Mouse (Mus musculus) frontal cortex, postnatal 25 days (tissue): ENCODE results near the gene Ccdc141.

Experiments used
- DNase-seq, 2 experiments: peaks; one replicate each; pipeline ENCODE4 v3.0.0; 2022; ENCODE audit warnings: low spot score in 2 of 2

Gene Ccdc141

DNA sequence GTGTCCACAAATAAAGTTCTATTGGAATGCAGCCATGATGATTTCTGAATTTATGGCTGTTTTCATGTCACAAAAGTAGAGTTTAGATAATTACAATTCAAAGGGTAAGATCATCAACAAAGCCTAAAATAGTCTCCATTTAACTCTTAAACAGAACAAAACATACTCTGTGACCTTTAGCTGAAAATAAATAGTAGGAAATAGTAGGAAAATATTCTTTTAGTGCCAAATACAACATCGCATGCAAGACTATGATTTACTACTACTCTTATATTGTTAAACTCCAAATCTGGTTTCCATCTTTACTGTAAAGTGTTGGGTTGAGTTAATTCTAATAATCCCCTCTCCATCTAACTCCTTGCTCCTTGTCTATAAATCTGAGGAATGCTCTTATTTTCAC lies 37.0 kb downstream of the Ccdc141 start:
- DNase-seq: no peak

GRCm38 (mm10) chr2:77126939-77127338 lies 43.5 kb downstream of the Ccdc141 start:
- DNase-seq: no peak

GRCm38 (mm10) chr2:77118102-77118501 lies 52.3 kb downstream of the Ccdc141 start:
- DNase-seq: no peak

GRCm38 (mm10) chr2:77114335-77114734 lies 56.1 kb downstream of the Ccdc141 start:
- DNase-seq: no peak

DNA sequence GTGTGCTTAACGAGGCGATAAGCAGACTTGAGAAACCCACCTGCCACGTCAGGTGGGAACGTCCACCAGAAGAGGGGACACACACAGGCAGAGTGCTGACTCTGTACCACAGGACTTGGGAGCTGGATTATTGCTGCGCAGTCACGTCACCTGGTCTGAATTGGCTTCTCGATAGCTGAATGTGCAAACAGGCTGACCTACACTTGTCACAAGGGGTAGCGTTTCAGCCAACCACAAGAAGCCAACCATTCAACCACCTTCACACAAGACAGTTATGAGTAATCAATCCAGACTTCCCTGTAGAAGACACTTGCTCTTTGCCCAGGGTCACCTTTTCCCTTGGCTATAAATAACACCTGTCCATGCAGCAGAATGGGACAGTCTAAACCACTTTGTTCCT lies 56.6 kb downstream of the Ccdc141 start:
- no peak for DNase-seq

- DNase-seq: no peak
These were observed 57.4 kb downstream of the Ccdc141 start for GRCm38 (mm10) chr2:77113026-77113425.

DNA sequence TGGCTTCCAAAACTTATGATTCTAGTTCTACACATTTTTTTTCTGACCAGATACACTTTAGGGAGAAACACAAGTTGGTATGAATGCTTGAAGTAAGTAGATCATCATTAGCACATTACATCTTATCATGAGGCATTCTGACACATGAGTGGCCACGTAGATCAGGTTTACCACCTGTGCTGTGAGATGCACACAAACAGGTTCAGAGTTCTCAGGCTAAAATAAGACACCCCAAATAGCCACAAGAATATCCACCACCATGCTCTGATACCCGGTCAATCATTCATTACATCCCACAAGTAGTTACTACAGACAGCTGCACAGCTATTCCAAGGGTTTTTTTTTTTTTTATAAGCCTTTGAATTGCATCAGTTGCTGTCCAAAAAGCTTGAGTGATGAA lies 59.3 kb downstream of the Ccdc141 start:
- no peak for DNase-seq

DNA sequence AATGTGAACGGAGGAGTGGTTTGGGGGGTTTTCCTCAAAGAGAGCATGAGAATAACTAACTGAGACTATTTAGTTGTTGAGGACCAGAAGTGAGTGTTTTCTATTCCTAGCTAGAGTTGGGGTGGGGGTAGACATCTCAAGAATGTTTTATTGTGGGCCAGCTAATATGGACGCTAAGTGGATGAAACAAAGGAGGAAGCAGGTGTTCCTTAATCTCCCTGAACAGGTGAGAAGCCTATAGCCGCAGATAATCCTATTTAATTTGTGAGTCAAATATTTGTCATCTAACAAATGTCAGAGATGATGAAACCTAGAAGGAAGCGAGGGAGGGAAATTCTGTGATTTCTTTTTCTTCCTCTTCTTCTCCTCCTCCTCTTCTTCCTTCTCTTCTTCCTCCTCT lies 60.1 kb downstream of the Ccdc141 start:
- DNase-seq: no peak

DNA sequence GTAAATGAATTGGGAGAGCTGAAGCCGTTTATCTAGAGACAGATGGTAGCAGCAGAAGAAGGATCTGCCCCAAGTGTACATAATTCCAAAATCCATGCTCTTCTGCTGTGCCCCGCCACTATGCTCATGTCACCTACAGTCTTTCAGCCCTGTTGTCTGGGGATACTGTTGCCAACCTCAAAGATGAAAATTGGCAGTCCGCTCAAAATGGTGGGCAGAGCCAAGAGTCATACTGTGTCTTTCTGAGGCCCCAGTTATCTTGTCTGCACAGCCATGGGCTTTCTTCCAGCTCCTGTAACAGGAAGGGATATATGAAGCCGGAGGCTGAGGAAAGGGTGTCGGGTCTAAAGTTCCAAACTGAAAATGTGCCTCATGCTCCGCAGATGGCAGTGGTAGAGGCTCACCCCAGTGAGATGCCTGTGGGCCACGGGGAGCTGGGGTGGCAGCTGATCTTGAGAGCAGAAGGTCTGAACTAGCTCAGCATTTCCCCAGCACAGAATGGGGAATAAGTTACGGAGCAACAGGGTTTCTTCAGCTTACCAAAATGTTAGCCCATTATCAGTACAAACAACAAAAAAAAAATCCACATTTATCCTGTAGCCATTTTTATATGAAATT lies 60.8 kb downstream of the Ccdc141 start:
- no peak for DNase-seq

- no peak for DNase-seq
These were observed 61.9 kb downstream of the Ccdc141 start for GRCm38 (mm10) chr2:77108562-77108961.

- DNase-seq: no peak
These were observed 64.3 kb downstream of the Ccdc141 start for GRCm38 (mm10) chr2:77106150-77106549.

- DNase-seq: no peak
These were observed 65.3 kb downstream of the Ccdc141 start for GRCm38 (mm10) chr2:77105006-77105715.

DNA sequence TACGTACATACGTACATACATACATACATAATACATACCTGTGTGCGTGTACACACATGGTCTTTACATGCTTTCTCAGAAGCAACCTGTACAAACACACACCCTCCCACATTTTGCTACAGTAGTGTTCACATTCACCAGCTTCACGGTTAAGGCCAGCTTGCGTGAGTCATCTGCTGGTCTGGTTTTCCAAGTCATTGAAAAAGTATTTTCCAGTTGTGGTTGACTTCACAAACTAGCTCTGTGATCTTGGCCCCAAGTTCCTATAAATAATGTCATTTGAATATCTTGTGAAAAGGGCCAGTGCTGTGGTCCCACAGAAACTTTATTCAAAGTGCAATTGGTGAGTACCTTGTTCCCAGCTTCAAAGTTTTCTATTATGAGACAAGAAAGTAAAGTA lies 67.9 kb downstream of the Ccdc141 start:
- DNase-seq: no peak

DNA sequence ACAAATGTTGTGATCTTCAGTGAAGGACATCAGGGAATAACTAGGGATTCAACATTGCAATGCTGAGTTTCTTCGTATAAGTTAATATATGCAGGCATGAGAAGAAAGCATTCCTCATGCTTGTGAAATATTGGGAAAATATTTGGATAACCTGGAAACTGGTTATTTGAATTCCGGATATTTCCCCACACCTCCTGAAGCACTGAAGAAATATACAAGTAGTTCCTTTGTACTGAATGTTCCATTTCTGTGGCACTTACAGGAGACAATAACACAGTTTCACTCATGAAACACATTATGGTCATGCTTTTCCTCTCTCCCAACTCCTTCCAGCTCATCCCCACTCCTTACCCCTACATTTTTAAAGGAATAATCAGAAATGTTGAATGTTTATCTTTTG lies 70.6 kb downstream of the Ccdc141 start:
- DNase-seq: no peak

DNA sequence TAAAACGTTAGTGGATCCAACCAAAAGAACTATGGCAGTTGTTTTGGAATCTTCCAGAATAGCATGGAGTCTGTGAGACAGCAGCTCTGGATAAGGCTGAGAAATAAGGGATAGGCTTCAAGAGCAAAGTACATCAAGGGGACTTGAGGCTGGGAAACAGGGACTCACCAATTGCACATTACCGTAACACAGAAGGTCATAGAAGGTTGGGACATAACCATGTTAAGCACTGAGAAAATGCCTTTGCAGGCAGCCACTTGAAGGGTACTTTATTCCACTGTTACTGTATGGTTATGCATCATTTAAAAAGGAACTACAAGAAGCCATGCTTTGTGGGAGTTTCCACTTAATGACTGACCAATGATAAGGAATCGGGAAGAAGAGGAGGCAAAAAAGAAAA lies 71.7 kb downstream of the Ccdc141 start:
- DNase-seq: no peak

DNA sequence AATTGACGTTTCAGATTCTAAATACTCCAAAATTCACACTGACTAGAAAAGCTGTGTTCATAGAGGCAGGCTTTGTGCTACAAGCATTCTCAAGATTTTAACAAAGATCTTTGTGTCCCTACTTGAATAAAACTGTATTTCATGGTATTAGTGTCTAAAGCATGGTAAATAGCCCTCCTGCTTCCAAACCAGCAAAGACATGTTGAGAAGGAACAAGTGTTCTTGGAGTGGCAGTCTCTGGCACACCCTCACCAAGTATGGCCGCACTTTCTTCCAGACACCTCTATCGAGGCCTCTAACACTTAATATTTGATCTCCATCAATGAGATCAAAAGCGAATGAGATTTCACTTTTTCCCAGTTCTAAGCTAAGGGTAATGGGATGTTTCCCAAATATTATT lies 78.7 kb downstream of the Ccdc141 start:
- no peak for DNase-seq

DNA sequence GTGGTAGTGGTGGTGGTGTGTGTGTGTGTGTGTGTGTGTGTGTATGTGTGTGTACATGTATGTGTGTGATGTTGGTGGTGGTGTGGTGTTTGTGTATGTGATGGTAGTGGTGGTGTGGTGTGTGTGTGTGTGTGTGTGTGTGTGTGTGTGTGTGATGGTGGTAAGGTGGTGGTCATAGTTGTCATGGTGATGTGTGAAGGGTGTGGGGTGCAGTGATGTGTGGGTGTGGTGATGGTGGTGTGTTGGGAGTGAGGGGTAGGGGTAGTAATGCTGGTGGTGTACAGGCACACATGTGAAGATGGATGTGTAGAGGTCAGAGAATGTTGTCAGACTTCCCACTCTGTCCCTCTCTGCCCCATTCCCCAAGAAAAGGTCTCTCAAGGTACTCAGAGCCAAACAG lies 85.1 kb downstream of the Ccdc141 start:
- DNase-seq: no peak

GRCm38 (mm10) chr2:77084629-77085028 lies 85.8 kb downstream of the Ccdc141 start:
- no peak for DNase-seq

DNA sequence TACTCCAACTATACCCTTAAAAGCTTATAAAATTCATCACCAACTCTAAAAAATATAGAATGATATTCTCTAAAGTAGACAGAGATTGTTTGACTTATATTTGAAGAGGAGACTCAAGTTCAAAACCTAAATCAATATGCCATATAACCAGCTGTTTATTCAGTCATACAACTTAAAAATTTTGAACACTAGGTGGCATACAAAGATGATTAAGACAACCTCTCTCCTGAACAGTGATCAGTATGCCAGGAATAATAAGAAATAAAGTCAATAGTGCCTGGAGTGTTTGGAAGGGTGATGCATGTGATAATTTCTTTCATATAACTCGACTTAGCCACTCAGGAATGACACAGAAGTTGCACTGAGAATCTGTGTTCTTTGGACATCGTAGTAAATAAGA lies 89.3 kb downstream of the Ccdc141 start:
- no peak for DNase-seq

DNA sequence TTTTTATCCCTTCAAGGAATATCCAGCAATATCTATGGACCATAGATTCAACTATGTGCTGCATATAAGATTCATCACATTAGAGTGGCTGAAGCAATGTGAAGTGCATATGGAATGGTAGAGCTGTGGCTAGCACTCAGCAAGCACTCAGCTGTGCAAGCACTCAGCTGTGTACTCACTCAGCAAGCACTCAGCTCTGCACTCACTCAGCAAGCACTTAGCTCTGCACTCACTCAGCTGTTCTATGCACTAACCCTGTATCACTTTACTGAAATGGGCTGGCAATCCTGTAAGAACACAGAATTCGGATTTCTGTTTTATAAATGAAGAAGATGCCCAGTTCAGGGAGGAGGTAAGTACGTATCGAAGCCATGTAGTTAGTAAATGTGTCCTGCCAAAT lies 89.8 kb downstream of the Ccdc141 start:
- DNase-seq: no peak

DNA sequence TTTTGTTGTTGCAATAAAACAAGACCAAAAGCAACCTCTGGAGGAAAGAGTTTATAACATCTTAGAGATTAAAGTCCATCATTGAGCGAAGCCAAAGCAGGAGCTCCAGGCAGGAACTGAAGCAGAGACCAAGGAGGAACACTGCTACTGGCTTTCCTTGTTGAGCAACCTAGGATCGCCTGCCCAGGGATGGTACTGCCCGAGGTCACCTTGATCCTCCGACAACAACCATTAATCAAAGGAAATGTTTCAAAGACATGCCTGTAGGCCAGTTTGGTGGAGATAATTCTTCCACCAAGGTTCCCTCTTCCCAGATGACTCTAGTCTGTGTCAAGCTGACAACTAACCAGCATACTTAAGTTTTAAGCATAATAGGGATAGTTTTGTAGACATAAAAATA lies 91.7 kb downstream of the Ccdc141 start:
- DNase-seq: no peak

GRCm38 (mm10) chr2:77074373-77074772 lies 96.1 kb downstream of the Ccdc141 start:
- DNase-seq: no peak

DNA sequence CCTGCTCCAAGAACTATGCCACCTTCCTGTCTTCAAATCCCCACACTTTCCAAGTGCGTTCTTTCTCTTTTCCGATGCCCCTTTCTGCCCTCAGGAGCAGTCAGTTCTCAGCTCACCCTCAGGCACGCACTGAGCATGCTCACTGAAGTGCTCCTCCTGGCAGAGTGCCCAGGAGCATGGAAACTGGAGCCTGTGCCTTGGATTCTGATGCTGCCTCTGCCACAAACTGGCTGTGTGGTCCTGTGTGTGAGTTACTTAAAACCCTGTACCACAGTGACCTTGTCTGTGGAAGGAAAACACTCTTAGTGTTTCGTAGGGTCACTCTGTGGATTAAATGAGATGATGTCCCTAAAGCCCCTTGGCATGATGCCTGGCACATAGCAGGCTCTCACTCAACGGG lies 96.5 kb downstream of the Ccdc141 start:
- DNase-seq: no peak

GRCm38 (mm10) chr2:77065294-77065693 lies 105.1 kb downstream of the Ccdc141 start:
- DNase-seq: no peak
